Mouse (Mus musculus) fat pad, adult 2 months (tissue): ENCODE results near the gene Trem1.

Experiments
- DNase-seq: peaks from one replicate; pipeline ENCODE4 v3.0.0-alpha.2; 2011; ENCODE audit warnings: low read depth, low spot score; ENCODE audit errors: extremely low read depth

Trem1 gene

DNA sequence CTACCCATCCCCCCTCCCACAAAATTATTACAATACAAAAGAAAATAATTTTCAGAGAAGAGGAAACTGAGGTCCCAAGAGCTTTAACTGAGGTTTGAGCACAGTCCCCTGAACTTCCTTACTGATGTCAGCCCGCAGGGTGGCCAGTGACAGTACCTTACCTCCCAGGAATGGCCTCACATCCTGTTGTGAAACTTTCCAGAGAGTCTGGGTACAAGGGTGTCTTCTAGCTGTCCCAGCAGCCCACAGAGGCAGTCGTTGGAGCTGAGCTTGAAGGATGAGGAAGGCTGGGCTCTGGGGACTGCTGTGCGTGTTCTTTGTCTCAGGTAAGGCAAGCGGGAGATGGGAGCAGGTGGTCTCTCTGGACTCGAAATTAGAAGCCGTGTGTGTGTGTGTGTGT is at the start of gene Trem1:
Gene Trem1, plus strand, starts transcription at position 251 of the 400 bp plus-strand sequence.
- DNase-seq, result no peak

DNA sequence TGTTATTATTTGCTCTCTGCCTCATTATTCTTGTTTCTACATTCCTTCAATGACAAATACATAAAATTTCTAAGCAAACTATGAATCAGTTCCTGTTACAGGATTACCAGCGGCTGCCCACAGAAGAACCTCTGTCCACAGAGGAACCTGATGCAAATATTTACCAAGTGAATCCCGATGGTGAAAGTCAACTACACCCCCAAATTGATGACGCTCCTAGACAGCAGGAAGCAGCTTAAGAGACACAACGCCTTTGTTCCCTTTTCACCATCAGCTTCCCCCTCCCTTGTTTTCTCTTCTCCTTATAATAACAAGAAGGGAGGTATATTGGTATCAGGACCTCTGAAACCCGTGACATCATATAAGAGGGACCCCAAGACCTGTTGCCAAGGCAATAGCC is 47.3 kb upstream of the Trem1 start:
- no peak for DNase-seq

DNA sequence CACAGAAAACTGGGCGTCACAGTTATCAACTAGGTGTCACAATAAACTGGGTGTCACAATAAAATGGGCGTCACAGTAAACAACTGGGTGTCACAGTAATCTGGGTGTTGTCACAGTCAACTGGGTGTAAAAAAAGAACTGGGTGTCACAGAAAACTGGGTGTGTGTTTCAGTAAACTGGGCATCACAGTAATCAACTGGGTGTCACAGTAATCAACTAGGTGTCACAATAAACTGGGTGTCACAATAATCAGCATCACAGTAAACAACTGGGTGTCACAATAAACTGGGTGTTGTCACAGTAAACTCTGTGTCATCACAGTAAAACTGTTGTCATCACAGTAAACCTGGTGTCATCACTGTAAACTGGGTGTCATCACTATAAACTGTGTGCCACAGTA is 40.2 kb upstream of the Trem1 start:
- DNase-seq, result no peak

DNA sequence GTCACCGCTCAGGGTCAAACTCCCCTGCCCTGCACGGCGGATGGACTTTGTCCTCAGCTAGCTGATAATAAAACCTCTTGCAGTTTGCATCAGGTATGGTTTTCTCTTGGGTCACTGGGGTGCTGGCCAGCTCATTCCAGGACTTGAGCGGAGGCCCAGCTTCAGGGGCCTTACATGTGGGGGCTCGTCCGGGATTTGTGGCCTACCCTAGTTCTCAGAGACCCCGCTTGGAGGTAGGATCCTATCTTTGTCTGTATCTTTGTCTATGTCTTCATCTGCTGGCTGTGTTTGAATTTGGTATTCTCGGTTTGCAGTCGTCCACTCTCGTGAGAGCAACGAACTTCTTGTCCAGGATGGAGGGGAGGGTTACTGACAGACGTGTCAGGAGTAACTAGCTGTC is 29.5 kb upstream of the Trem1 start:
- no peak for DNase-seq

DNA sequence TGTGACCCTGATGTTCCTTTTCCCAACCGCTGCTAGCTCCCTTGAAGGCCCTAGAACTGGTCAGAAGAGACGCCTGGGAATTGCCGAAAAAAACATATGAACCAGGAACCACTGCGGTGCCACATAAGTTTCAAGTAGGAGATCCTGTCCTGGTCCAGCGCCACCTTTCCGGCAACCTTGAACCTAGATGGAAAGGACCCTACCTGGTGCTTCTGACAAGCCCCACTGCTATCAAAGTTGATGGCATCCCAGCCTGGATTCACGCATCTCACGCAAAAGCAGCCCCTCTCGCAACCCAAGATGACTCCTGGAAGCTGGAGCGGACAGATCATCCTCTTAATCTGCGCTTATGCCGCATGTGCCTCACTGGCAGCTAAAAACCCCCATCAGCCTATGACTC is 20.0 kb upstream of the Trem1 start:
- DNase-seq, result no peak

DNA sequence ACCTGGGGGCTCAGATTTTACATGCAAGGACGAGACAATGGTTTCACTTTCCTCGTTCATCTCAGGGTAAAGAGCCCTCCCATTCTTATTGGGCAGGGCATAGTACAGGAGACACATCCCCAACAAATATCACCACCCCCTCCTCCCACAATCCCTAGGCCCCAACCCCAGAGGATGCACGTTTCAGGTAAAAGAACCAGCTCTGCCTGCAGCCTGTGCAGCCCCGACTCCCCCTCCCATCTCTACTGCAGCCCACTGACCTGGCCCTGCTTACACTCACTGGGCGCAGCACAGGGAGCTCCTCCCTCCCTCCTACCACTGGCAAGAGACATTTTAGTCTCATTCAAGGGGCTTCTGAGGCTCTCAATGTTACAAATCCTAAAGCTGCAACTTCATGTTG is 19.1 kb upstream of the Trem1 start:
- no peak for DNase-seq

DNA sequence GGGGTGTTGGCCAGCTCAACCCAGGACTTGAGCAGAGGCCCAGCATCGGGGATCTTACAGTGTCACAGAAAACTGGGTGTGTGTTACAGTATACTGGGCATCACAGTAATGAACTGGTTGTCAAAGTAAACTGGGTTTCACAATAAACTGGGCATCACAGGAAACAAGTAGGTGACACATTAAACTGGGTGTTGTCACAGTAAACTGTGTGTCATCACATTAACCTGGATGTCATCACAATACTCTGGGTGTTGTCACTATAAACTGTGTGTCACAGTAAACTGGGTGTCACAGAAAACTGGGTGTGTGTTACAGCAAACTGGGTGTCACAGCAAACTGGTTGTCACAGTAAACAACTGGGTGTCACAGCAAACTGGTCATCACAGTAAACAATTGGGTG is 17.1 kb upstream of the Trem1 start:
- DNase-seq, result no peak

DNA sequence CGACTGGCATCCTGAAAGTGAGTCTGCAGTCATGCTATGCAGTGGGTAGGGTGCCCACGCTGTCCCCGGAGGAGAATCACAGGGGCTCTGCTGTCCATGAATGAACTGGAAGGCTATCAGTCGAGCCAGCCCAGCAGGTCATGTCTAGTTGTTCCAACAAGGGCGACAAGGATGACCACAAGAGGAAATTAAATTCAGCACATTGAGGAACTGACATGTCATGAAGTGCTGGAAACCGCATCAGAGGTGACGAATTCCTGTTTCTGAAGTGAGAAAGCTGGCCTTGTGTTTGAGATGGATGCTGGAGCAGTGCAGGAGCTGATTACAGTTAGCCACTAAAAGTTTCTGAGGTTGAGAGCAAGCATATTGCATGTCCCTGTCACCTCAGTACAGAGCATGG is 1.9 kb upstream of the Trem1 start:
- DNase-seq, result no peak

DNA sequence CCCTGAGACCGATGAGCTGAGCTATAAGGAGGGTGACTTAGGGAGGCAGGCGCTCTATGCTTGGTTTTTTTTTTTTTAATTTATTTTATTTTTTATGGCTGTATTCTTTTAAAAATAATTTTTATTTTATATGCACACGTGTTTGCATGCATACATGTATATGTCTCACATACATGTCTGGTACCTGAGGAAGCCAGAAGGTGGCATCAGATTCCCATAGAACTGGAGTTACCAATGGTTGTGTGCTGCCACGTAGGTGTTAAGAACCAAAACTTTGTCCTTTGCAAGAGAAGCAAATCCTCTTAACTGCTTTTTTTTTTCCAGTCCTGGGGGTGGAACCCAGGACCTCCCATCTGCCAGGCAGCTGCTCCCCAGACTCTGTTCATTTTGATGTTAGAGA is 1.2 kb downstream of the Trem1 start:
- no peak for DNase-seq

DNA sequence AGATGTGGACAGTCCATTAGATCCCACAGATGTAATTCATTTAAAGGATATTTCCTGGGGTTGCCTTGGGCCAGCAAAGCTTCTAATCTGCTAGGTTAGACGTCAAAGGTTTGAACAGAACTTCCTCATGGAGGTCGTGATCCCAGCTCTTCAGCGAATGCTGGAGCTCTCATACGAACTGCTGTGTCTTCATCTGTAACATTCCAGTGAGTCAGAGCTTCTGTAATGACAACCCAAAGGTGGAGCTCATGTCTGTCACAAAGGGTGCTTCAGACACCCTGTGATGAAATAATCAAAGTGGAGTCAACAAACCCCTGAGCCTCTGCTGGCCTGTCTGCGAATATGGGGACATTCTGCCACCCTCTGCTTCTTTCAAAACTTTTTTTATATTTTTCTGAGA is 2.0 kb downstream of the Trem1 start:
- DNase-seq, result no peak

DNA sequence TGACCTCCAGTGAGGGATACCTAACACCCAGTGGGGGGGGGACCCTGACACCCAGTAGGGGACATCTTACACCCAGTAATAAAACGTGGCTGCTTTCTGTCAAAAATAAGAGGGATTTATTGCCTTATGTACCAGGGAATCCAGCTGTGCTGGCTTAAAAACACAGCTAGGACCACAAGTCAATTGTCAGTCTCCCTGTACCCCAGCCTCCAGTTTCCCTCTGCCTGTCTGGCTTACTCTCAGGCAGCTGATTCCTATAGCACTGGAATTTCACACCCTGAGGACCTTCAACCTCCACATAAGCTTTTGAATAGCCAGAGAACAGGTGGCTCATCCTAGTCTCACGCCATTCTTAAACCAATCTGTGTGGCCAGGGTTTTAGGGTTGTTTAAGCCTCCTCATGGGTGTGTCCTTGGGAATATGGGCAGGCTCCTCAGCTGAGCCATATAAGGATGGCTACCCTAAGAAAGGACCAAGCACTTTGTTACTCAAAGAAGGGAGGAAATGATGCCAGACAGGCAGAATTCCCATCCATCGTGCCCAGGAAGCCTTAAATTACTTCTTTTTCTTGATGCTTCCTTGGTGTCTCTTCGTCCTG is 3.3 kb downstream of the Trem1 start:
- DNase-seq, result no peak

DNA sequence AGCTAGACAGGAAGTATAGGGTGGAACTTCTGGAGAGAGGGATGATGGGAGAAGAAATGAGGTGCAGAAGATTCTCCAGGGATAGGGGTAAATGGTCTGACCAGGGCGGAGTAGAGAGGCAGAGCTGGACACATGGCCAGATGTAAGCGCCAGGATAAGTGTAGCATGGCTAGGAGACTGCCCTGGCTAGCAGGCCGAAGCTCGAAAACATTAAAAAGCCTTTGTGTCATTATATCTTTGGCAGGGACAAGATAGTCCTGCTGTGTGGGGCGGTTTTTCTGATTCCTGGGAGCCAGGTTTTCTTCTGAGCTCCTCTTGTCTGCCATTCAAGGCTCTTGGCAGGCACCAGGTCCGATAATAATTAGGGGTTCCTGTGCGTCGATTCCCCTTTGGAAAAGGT is 5.1 kb downstream of the Trem1 start:
- DNase-seq, result no peak

DNA sequence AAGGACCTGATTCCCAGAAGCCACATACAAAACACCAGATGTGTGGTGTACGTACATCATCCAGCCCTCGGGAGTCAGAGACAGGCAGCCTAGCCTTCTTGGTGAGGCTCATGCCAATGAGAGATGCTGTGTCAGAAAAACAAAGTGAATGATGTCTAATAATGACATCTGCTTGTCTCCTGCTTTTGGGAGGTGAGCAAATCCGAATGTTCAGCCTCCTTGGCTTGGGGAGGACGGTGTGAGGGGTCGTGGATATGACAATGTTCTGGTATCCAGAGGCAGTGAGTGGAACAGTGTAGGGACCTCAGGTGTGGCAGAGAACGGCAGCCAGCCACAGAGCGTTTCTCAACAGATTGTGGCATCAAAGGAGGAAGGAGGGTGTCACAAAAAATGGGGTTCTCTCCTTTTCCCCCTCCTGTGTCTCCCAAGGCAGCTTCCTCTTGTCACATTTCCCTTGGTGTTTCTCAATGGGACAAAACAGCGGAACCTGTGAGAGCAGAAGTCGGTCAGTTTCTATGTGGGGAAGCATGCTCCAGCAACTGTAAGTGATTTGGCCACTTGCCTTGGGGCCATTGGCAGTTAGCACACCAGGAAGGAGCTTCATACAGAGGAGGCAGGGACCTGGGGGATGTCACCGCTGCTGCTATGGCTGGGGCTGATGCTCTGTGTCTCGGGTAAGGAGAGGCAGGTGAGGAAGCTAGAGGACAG is 14.8 kb downstream of the Trem1 start, which contains the start of gene Trem3:
Gene Trem3, plus strand, starts transcription at position 557 of the 708 bp plus-strand sequence.
- DNase-seq, result no peak

DNA sequence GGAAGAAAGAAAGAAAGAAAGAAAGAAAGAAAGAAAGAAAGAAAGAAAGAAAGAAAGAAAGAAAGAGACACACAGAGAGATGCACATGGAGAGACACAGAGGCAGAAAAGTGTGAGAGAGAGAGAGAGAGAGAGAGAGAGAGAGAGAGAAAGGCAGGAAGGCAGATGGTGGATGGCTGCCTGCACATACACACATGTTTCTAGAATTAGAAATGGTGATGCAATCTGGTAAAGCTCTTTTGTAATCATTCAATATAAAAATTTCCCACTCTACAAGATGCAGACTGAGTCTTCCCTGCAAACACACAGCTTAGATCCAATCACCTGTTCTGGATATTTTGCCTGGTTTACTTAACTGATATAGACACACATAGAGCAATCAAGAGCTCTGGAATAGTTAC is 16.5 kb downstream of the Trem1 start:
- no peak for DNase-seq

DNA sequence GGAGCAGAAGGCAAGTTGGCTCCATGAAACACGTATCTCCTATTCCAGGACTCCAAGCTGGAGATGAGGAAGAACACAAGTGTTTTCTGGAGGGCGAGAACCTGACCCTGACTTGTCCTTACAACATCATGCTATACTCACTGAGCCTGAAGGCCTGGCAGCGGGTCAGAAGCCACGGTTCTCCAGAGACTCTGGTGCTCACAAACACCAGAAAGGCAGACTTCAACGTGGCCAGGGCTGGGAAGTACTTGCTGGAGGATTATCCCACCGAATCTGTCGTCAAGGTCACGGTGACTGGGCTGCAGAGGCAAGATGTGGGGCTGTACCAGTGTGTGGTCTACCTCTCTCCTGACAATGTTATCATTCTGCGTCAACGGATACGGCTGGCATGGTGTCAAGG is 16.9 kb downstream of the Trem1 start:
- no peak for DNase-seq

DNA sequence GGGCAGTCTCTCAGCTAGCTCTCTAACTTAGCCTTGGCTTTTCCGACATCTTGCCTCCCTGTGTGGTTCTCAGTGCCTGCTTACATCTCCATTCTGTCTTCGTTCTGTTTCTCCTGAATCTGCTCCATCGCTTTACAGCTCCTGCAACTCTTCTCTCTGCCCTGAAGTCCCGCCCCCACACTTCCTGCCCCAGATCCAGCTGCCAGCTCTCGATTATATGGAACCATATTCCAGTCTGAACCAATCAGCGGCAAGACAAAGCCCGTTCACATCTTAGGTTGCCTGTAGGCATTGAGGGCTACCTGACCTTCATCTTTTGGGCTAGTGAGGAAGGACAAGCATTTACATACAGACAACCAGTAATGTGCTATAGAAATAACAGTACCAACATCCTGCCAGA is 18.1 kb downstream of the Trem1 start:
- no peak for DNase-seq

DNA sequence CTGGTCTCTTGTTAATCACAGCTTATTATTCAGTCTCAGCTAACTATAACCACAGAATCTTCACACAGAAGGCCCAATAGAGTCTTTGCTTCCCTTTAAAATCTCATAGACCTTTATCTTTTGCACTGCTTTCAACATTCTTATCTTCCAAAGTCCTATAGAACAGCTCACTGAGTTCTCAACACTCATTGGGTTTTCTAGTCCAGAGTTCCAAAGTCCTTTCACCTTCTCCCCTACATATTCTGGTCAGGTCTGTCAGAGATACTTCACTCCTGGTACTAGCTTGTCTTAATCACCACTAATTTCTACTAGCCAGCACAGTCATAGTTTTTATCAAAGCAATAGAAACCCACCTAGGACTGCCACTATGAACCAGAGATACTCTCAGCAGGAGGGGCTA is 24.0 kb downstream of the Trem1 start:
- no peak for DNase-seq

DNA sequence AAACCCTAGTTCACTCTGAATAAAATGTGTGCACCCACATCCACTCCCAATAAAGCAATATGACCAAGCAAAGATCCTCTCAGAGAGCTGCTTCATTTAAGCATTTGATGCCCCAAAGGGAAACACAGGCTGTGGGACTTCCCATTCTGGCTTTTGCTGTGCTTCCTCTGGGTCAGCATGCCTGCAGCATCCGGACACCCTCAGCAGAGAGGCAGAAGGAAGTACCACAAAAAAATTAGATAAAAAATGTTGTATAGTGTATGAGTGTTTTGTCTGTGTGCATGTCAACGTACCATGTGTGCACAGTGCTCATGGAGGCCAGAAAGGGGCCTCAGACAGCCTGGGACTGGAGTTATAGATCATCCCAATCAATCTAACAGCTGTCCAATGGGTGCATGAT is 29.3 kb downstream of the Trem1 start:
- no peak for DNase-seq

DNA sequence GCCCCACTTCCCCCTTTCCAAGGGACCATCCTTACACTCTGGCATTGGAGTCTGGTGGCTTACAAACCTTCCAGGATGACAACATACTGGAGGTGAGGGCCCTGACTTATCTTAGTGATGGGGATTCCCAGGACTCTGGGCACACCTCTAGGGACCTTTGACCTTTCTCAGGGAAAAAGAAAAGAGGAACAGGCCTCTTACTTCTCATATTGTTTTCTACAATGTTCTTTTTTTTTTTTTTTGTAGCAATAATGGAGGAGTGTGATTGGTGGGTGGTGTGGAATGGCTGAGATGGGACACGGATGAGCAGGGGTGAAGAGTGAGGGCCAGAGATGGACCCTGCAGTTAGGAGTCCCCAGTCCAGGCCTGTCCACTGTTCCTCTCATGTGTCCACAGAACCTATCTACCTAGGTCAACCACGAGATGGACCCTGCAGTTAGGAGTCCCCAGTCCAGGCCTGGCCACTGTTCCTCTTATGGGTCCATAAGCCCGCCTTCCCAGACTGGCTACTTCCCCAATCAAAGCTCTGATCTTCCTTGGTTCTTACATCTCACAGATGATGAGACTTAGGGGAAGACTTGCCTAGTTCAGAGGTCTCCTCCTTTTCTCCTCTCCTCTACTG is 31.3 kb downstream of the Trem1 start, which contains the start of gene Treml4:
Gene Treml4, plus strand, starts transcription at position 555 of the 622 bp plus-strand sequence.
- DNase-seq, result no peak

DNA sequence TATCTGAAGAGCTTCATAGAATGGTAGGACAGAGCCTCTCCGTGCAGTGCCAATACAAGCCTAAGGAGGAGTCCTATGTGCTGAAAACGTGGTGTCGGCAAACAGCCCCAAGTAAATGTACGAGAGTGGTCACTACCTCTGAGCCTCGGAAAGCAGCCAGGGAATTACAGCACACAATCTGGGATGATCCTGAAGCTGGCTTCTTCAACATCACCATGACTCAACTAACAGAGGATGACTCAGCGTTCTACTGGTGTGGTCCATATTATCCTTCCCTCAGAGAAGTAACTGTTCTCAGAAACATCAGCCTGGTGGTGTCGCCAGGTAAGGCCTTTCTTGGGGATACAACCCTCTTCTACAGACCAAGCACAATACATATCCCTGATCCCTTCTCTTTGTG is 32.1 kb downstream of the Trem1 start:
- DNase-seq, result no peak

DNA sequence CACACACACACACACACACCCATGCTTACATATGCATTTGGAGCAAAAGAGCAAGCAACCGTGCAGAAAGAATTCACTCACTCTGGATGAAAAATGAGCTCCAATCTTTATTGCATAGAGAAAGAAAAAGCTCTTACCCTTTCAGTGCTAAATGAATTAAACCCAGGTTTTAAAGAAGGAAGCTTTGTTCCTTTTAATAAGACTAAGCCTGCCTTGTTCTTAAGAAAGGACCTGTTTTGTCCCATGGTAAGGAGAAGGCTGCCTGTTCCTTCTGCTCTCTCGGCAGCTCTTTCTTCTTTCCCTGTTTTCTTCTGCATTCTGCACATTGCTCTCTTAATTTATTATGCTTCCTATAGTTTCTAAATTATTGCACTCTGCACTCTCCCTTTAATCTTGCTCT is 33.6 kb downstream of the Trem1 start:
- no peak for DNase-seq

DNA sequence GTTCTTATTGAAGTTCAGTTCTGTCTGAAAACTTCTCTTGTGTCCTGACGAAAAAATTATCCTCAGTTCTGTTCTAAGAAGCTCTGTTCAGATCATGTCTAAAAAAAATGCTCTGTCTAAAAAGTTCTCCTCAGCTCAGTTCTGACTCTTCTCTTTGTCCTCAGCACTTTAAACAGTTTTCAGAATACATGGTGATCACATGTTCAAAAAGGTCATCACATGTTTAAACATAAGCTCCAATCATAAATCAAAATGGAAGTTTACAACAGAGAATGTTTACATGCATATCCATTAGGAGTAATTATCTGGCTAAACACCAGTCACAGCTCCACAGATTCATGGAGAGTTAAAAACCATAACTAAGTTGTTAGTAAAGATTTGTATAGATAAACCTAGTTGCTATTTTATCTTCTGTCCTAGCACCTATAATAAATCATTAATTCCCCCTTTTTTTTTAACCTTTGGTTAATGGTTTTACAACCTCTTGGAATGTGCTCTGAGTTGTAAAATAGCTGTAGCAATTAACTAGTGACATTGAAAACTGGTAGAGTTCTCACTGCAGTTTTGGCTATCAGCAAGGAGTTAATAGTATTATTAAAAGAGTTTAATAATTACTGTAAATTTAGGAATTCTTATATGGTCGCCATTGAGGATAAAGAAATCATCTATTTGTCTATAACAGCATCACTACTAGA is 34.2 kb downstream of the Trem1 start:
- no peak for DNase-seq
